Mouse (Mus musculus): Measurements from ENCODE around the gene Spata25. TPM values are rescaled to one million over a fixed set of nuclear protein-coding genes. Genes with fewer than 3 reads are reported as not detected.

Gene Spata25
- polyA plus RNA-seq, 1 experiment from 2014 or later: not detected

DNA sequence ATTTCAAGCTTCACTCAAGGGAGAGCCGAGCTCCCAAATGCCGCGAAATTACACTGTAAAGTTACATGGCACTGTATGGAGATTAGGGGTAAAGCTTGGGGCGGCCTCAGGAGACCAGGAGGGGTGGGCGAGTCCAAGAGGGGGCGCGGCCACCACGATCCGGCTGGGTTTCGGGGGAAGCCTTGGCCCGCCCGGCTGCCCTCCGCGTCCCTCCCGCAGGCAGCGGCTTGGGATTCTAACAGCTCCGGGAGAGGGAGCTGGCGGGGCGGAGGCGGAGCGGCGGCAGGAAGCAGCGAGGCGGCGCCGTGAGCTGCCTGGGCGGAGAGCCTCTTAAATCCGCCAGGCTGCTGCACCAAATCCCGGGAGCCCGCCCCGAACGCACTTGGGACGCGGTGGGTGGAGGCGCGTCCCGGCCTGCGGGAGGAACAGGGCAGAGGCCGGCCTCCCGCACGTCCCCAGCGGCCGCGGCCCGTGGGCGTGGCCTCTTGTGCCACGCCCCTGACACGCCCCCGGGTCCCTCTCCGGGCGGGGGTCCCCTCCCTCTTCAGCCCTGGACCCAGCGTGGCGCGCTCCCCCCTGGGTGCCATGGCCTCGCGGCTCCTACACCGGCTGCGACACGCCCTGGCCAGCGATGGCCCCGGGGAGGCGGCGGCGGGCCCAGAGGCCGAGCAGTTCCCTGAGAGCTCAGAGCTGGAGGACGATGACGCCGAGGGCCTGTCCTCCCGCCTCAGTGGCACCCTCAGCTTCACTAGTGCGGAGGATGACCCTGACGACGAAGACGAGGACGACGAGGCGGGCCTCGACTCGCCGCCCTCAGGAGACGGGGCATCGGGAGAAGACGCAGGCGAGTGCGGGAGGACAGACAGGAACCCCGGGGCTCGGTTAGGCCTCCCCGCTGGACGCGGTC, 42.6 kb downstream of the Spata25 start, which contains the start of gene Snx21:
TSS of gene Snx21 (plus strand) at position 343 of the 907 bp plus-strand sequence.
- peak within 1 kb of the TSS; percentile 81 for H3K4me2 ChIP-seq (ENCODE audit: low read depth)
- no peaks in the 10 kb centered on the region for H3K36me3 ChIP-seq (ENCODE audit: control insufficient read depth, insufficient read depth, low read length)
- no peaks in the 10 kb centered on the region for H3K9me3 ChIP-seq (ENCODE audit: control insufficient read depth, low read length)
- peak; percentile 90 for DNase-seq (ENCODE audit: low spot score)
- ATAC-seq (ENCODE audit: insufficient read depth, low FRiP score, low TSS enrichment): peak; percentile 91
- peak within 1 kb of the TSS; percentile 61 for H3K4me3 ChIP-seq (ENCODE audit: low read depth, low read length)
- no peaks in the 10 kb centered on the region for H3K4me1 ChIP-seq (ENCODE audit: control insufficient read depth, insufficient read depth, low read length)
- under 1% methylated on average over 68 of the region's 89 CpGs for WGBS
- H3K27ac ChIP-seq (ENCODE audit: low read depth, low read length): peak within 1 kb of the TSS; percentile 62
- H3K27me3 ChIP-seq (ENCODE audit: control insufficient read depth, insufficient read depth, low read length): no peaks in the 10 kb centered on the region
- H3K9ac ChIP-seq (ENCODE audit: low read length): peak within 1 kb of the TSS; percentile 72

- no peak overlapping the region for H3K27ac ChIP-seq (ENCODE audit: low read depth, low read length)
- no peak for DNase-seq (ENCODE audit: low spot score)
- no peaks in the 10 kb centered on the region for H3K27me3 ChIP-seq (ENCODE audit: control insufficient read depth, insufficient read depth, low read length)
- ATAC-seq (ENCODE audit: insufficient read depth, low FRiP score, low TSS enrichment): no peak
- H3K4me1 ChIP-seq (ENCODE audit: control insufficient read depth, insufficient read depth, low read length): no peaks in the 10 kb centered on the region
- no peaks in the 10 kb centered on the region for H3K36me3 ChIP-seq (ENCODE audit: control insufficient read depth, insufficient read depth, low read length)
- peak overlapping the region; percentile 72 for H3K9ac ChIP-seq (ENCODE audit: low read length)
- H3K4me3 ChIP-seq (ENCODE audit: low read depth, low read length): peak overlapping the region; percentile 61
- H3K4me2 ChIP-seq (ENCODE audit: low read depth): peak overlapping the region; percentile 81
- WGBS: 16% methylated on average over 7 of the region's 7 CpGs
- no peaks in the 10 kb centered on the region for H3K9me3 ChIP-seq (ENCODE audit: control insufficient read depth, low read length)
Observed at GRCm38 (mm10) chr2:164784869-164785420, 43.4 kb downstream of the Spata25 start.

GRCm38 (mm10) chr2:164783926-164784581, 44.3 kb downstream of the Spata25 start:
- no peak overlapping the region for H3K9ac ChIP-seq (ENCODE audit: low read length)
- 75% methylated on average over 7 of the region's 7 CpGs for WGBS
- H3K36me3 ChIP-seq (ENCODE audit: control insufficient read depth, insufficient read depth, low read length): no peaks in the 10 kb centered on the region
- ATAC-seq (ENCODE audit: insufficient read depth, low FRiP score, low TSS enrichment): no peak
- H3K9me3 ChIP-seq (ENCODE audit: control insufficient read depth, low read length): no peaks in the 10 kb centered on the region
- H3K27ac ChIP-seq (ENCODE audit: low read depth, low read length): no peak overlapping the region
- H3K4me2 ChIP-seq (ENCODE audit: low read depth): no peak overlapping the region
- no peaks in the 10 kb centered on the region for H3K4me1 ChIP-seq (ENCODE audit: control insufficient read depth, insufficient read depth, low read length)
- no peak for DNase-seq (ENCODE audit: low spot score)
- no peaks in the 10 kb centered on the region for H3K27me3 ChIP-seq (ENCODE audit: control insufficient read depth, insufficient read depth, low read length)
- no peak overlapping the region for H3K4me3 ChIP-seq (ENCODE audit: low read depth, low read length)

DNA sequence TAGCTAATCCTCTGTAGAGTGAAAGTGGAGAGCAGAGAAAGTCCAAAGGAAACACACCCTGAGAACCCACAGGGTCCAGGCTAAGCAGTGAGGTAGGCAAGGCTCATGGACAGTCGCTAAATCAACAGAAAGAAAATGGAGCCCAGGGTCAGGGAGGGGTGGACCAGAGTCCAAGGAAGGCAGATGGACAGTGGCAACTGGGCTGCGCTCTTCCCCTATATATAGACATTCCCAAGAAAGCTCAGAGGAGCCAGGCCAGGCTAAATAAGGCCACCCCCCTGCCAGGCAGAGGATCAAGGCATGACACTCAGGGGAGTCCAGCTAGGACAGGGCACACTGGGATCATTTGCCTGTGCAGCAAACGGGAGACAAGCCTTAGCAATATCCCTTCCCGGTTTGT, 46.5 kb downstream of the Spata25 start:
- Histone ChIP-seq H3K9me3 (ENCODE audit: control insufficient read depth, low read length) (no peaks in the 10 kb centered on the region), H3K27me3 (ENCODE audit: control insufficient read depth, insufficient read depth, low read length) (no peaks in the 10 kb centered on the region), H3K36me3 (ENCODE audit: control insufficient read depth, insufficient read depth, low read length) (no peaks in the 10 kb centered on the region), H3K27ac (ENCODE audit: low read depth, low read length) (no peak overlapping the region), H3K4me1 (ENCODE audit: control insufficient read depth, insufficient read depth, low read length) (no peaks in the 10 kb centered on the region), H3K4me3 (ENCODE audit: low read depth, low read length) (no peak overlapping the region), H3K9ac (ENCODE audit: low read length) (no peak overlapping the region), H3K4me2 (ENCODE audit: low read depth) (no peak overlapping the region)
- DNase-seq (ENCODE audit: low spot score) (no peak), ATAC-seq (ENCODE audit: insufficient read depth, low FRiP score, low TSS enrichment) (no peak)
- WGBS: 76% methylated on average over 4 of the region's 4 CpGs

- Histone ChIP-seq H3K4me1 (ENCODE audit: control insufficient read depth, insufficient read depth, low read length) (no peaks in the 10 kb centered on the region), H3K4me3 (ENCODE audit: low read depth, low read length) (no peak within 1 kb of the TSS), H3K9ac (ENCODE audit: low read length) (no peak within 1 kb of the TSS), H3K27ac (ENCODE audit: low read depth, low read length) (no peak within 1 kb of the TSS), H3K36me3 (ENCODE audit: control insufficient read depth, insufficient read depth, low read length) (no peaks in the 10 kb centered on the region), H3K9me3 (ENCODE audit: control insufficient read depth, low read length) (no peaks in the 10 kb centered on the region), H3K4me2 (ENCODE audit: low read depth) (no peak within 1 kb of the TSS), H3K27me3 (ENCODE audit: control insufficient read depth, insufficient read depth, low read length) (no peaks in the 10 kb centered on the region)
- DNase-seq (ENCODE audit: low spot score): no peak
- 69% methylated on average over 8 of the region's 8 CpGs for WGBS
- no peak for ATAC-seq (ENCODE audit: insufficient read depth, low FRiP score, low TSS enrichment)
Observed at GRCm38 (mm10) chr2:164779481-164780086, 48.8 kb downstream of the Spata25 start, which contains the start of gene Tnnc2. TSS of gene Tnnc2 (minus strand) at chr2:164779967.

DNA sequence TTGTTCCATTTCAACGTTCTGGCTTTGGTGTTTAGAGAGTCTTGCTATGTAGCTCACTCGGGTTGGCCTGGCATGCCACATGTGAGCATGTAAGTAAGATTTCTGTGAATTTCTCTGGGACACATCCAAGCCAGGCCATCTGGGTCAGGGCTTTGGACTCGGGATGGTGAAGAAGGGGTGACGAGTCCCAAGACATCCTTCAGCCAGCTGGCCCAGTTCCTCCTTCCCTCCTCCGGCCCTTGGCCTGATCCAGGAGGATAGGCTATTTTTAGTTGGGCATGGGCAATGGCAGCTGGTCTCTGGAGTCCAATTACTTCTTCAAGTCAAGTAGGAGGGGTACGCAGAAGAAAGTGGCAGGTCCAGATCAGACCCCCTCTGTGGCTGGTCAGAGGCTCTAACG, 49.5 kb downstream of the Spata25 start:
- no peak overlapping the region for H3K4me2 ChIP-seq (ENCODE audit: low read depth)
- H3K9me3 ChIP-seq (ENCODE audit: control insufficient read depth, low read length): no peaks in the 10 kb centered on the region
- 82% methylated on average over 7 of the region's 7 CpGs for WGBS
- no peak overlapping the region for H3K27ac ChIP-seq (ENCODE audit: low read depth, low read length)
- DNase-seq (ENCODE audit: low spot score) (no peak), ATAC-seq (ENCODE audit: insufficient read depth, low FRiP score, low TSS enrichment) (no peak)
- no peaks in the 10 kb centered on the region for H3K27me3 ChIP-seq (ENCODE audit: control insufficient read depth, insufficient read depth, low read length)
- H3K9ac ChIP-seq (ENCODE audit: low read length): no peak overlapping the region
- H3K36me3 ChIP-seq (ENCODE audit: control insufficient read depth, insufficient read depth, low read length): no peaks in the 10 kb centered on the region
- H3K4me1 ChIP-seq (ENCODE audit: control insufficient read depth, insufficient read depth, low read length): no peaks in the 10 kb centered on the region
- no peak overlapping the region for H3K4me3 ChIP-seq (ENCODE audit: low read depth, low read length)

DNA sequence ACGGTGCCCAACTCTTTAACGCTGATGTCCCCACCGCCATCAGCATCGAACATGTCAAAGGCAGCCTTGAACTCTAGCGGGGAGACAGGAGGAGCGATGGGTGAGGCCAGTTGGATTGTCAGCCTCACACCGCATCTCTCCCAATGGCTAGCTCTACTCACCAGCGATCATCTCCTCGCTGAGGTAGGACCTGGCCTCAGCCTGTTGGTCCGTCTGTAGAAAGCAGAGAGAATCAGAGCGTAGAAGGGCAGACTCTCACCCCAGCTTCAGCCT, 50.4 kb downstream of the Spata25 start:
- H3K4me3 ChIP-seq (ENCODE audit: low read depth, low read length): no peak overlapping the region
- no peak overlapping the region for H3K27ac ChIP-seq (ENCODE audit: low read depth, low read length)
- ATAC-seq (ENCODE audit: insufficient read depth, low FRiP score, low TSS enrichment) (no peak), DNase-seq (ENCODE audit: low spot score) (no peak)
- H3K9ac ChIP-seq (ENCODE audit: low read length): no peak overlapping the region
- H3K4me1 ChIP-seq (ENCODE audit: control insufficient read depth, insufficient read depth, low read length): no peaks in the 10 kb centered on the region
- no peaks in the 10 kb centered on the region for H3K36me3 ChIP-seq (ENCODE audit: control insufficient read depth, insufficient read depth, low read length)
- no peaks in the 10 kb centered on the region for H3K9me3 ChIP-seq (ENCODE audit: control insufficient read depth, low read length)
- H3K4me2 ChIP-seq (ENCODE audit: low read depth): no peak overlapping the region
- WGBS: 93% methylated on average over 11 of the region's 11 CpGs
- no peaks in the 10 kb centered on the region for H3K27me3 ChIP-seq (ENCODE audit: control insufficient read depth, insufficient read depth, low read length)

DNA sequence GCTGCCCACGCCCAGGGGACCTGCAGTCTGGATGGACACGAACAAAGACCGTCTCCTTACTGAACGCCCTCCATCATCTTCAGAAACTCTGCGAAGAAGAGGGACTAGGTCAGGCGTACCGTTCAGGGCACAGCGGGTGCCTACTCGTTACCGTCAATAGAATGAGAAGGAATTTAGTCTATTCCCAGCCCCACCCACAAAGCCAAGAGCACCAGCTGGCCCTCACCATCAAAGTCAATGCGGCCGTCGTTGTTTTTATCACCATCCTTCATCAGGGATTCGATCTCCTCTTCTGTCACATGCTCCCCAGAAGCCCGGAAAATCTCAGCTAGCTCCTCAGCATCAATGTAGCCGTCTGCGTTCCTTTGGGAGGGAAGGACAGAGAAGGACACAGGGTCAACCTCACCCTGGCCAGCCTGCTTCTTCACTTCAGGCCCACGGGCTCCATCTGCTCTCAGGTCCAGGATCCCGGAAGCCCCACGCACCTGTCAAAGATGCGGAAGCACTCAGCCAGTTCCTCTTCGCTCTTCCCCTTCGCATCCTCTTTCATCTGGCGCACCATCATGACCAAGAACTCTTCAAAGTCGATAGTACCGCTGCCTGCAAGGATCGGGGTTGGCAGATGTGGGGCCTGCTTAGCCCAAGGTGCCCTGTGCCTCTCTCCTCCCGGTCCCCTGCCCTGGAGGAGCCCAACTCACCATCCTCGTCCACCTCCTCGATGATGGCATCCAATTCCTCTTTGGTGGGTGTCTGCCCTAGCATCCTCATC, 50.9 kb downstream of the Spata25 start:
- Histone ChIP-seq H3K27ac (ENCODE audit: low read depth, low read length) (no peak overlapping the region), H3K9ac (ENCODE audit: low read length) (no peak overlapping the region), H3K4me1 (ENCODE audit: control insufficient read depth, insufficient read depth, low read length) (no peaks in the 10 kb centered on the region), H3K9me3 (ENCODE audit: control insufficient read depth, low read length) (no peaks in the 10 kb centered on the region), H3K27me3 (ENCODE audit: control insufficient read depth, insufficient read depth, low read length) (no peaks in the 10 kb centered on the region), H3K36me3 (ENCODE audit: control insufficient read depth, insufficient read depth, low read length) (no peaks in the 10 kb centered on the region), H3K4me2 (ENCODE audit: low read depth) (no peak overlapping the region), H3K4me3 (ENCODE audit: low read depth, low read length) (no peak overlapping the region)
- WGBS: 85% methylated on average over 30 of the region's 30 CpGs
- no peak for DNase-seq (ENCODE audit: low spot score)
- ATAC-seq (ENCODE audit: insufficient read depth, low FRiP score, low TSS enrichment): no peak
